In the genomic region with DNA sequence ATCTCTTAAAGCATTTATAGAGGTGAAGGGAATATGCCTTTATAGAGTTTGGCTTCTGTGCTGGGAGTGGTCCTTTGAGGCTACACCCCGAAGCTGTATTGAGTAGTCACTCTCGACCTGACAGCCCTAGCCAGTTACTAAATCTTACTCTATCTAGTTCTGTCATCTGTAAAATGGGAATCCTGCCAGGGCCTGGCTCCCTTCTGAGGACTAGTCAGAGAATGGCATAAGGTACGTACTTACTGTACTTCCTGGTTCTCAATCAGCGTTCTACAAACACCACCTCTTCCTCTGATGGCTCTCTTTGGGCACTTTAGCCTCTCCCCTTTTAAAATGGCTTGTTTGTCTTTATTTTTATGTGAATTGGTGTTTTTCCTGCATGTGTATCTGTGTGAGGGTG, we compare ENCODE assay signal across 12 mouse cellular contexts. TPM values are rescaled to one million over a fixed set of nuclear protein-coding genes. Genes with fewer than 3 reads are reported as not detected.
DNase-seq lines count a peak whose midpoint lies in the region; ATAC-seq lines count a peak whose summit lies in the region.
"Had no signal": no experiment of that assay in that cellular context is flagged by ENCODE, and none has a peak within 500 bp of the region (broad histone marks: within the 10 kb centered on the region; RNA-seq: fewer than 3 reads in every experiment).

No protein-coding gene starts in this region.

- peak; percentile 81 for ATAC-seq in activated CD4-positive, CD25-positive, alpha-beta regulatory T cell, adult 4 months
- ATAC-seq: intestine, embryonic 15.5 days had no signal

- peak; percentile 29 for DNase-seq in adrenal gland, adult 2 months
- DNase-seq in adrenal gland, adult 18-20 months (ENCODE audit: low spot score in 2 of 2), result no peak
- DNase-seq in 3T3-L1 (ENCODE audit: low read depth, low spot score), result peak; percentile 12
- peak; percentile 26 for DNase-seq in lung, postnatal 14 days
- DNase-seq in spleen, postnatal 4 days (ENCODE audit: low spot score in 2 of 2), result no peak
- no peak for DNase-seq in Muller cell, postnatal 12 days (ENCODE audit: inconsistent ontology term)
- no peak for DNase-seq in retina, postnatal 1 day
- DNase-seq: heart, postnatal 36 days; kidney, postnatal 10 days; thymus, postnatal 25 days had no signal

RNA-seq across cellular contexts. Expression of a gene that starts 28.1 kb away (rescaled TPM):
- 100 to 1,000 TPM; 115 to 119 TPM for total RNA-seq in adrenal gland, adult 2 months (2021)
- 7.2 and 9.6 TPM in 2 replicates for polyA plus RNA-seq in adrenal gland, adult 2 months (2012; rRNA removed)
- 100 to 1,000 TPM; 116 to 128 TPM for total RNA-seq in adrenal gland, adult 18-20 months (2021)
- polyA plus RNA-seq in activated CD4-positive, CD25-positive, alpha-beta regulatory T cell, adult 4 months (2017; shearing (Covaris generic)), result 100 to 1,000 TPM in 1 of 2 experiments, 10 to 100 TPM in 1; 83.0 to 107 TPM

Comparison
In these comparisons a context has a peak if more than half of its experiments do, and no peak if none do; other contexts are left out.
1. DNase-seq: peak in adrenal gland, adult 2 months (single experiment), 3T3-L1 (single experiment) and lung, postnatal 14 days (single experiment); none in adrenal gland, adult 18-20 months (0 of 2), spleen, postnatal 4 days (0 of 2), Muller cell, postnatal 12 days (single experiment) and retina, postnatal 1 day (single experiment).